Mouse (Mus musculus) heart, embryonic 12.5 days (tissue): Measurements from ENCODE around the gene Pou2f1. TPM values are rescaled to one million over a fixed set of nuclear protein-coding genes. Genes with fewer than 3 reads are reported as not detected.
A peak's percentile ranks its signal among the peaks of the same experiment; 100 is the strongest.
"Not testable (repeated sequence)": the region's sequence is repeated elsewhere in the genome, so short reads cannot be mapped to it uniquely, and the experiment has no call there.

Experiments
- ATAC-seq: fragments of 200-750 bp; cut with Nextera tagmentation; 2 replicates; pipeline ENCODE4 v1.8.0; 2017; ENCODE audit warnings: moderate TSS enrichment, moderate library complexity; ENCODE audit not compliant: insufficient number of reproducible peaks, low FRiP score
- H3K27ac ChIP-seq: fragments of 300-500 bp; sonication (generic); 2 replicates; pipeline ENCODE4 v1.5.1; 2016; ENCODE audit warnings: mild to moderate bottlenecking, moderate library complexity; ENCODE audit not compliant: poor library complexity, severe bottlenecking
- H3K27me3 ChIP-seq: fragments of 300-500 bp; sonication (generic); replicated peaks from 2 replicates; pipeline ENCODE4 v1.6.1; 2016; ENCODE audit warnings: mild to moderate bottlenecking, moderate library complexity
- H3K36me3 ChIP-seq: fragments of 300-500 bp; sonication (generic); 2 replicates; pipeline ENCODE4 v1.6.1; 2016; ENCODE audit warnings: mild to moderate bottlenecking, moderate library complexity
- H3K4me1 ChIP-seq: fragments of 300-500 bp; sonication (generic); replicated peaks from 2 replicates; pipeline ENCODE4 v1.6.1; 2016; ENCODE audit warnings: mild to moderate bottlenecking
- H3K4me2 ChIP-seq: fragments of 300-500 bp; sonication (generic); 2 replicates; pipeline ENCODE4 v1.6.1; 2016; ENCODE audit warnings: mild to moderate bottlenecking, moderate library complexity
- H3K4me3 ChIP-seq: fragments of 300-500 bp; sonication (generic); 2 replicates; pipeline ENCODE4 v1.5.1; 2016; ENCODE audit warnings: mild to moderate bottlenecking
- H3K9ac ChIP-seq: fragments of 300-500 bp; sonication (generic); 2 replicates; pipeline ENCODE4 v1.6.1; 2016; ENCODE audit warnings: mild to moderate bottlenecking, moderate library complexity
- H3K9me3 ChIP-seq: fragments of 300-500 bp; sonication (generic); replicated peaks from 2 replicates; pipeline ENCODE4 v1.6.1; 2016; ENCODE audit warnings: mild to moderate bottlenecking, moderate library complexity
- WGBS: fragments of 180-500 bp; shearing (Covaris S2); methylation state at CpG from one replicate; pipeline ENCODE4 v1.1.7; 2016; 5-methylcytosine and 5-hydroxymethylcytosine counted together
- polyA plus RNA-seq: library from polyadenylated mRNA; unstranded; fragments of >200 nt; fragmentation: Nextera tagmentation; extraction: Ambion mirVana; gene quantifications from 2 replicates; pipeline ENCODE4 v1.2.1, GENCODE M21; 2016

Gene Pou2f1
- polyA plus RNA-seq, 1 experiment from 2014 or later: 11.9 TPM

DNA sequence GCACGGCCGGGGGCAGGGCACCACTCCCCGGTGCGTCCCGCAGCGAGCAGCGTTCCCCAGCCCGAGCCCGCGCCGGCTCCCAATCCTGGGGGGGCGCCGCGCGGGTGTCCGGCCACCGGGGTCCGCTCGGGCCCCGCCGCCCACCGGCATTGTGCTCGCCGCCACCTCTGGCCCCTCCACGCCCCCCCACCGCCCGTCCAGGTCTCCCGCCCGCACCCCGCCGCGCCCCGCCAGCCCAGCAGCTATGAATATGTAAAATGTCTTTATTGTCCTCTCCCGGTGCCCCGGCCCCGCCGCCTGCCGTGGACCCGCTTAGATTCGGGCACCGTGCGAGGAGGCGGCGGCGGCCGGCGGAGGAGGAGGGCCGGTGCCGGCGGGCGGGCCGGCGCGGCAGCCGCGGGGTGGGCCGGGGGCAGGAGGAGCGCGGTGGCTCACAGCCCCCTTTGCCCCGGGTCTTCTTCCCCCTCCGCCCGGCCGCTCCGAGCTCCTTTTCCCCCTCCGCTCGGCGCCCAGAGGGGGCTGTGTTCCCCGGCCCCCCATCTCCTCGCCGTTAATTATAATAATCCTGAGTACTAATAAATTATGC, 481 bp downstream of the Pou2f1 start:
- no peaks in the 10 kb centered on the region for H3K27me3 ChIP-seq
- H3K9me3 ChIP-seq: no peaks in the 10 kb centered on the region
- 1% methylated on average over 54 of the region's 70 CpGs for WGBS
- peaks cover 18% of the 10 kb centered on the region for H3K4me1 ChIP-seq
- peak overlapping the region; percentile 91 for H3K9ac ChIP-seq
- H3K36me3 ChIP-seq: no peaks in the 10 kb centered on the region
- ATAC-seq: peak; percentile 62
- H3K4me2 ChIP-seq: peak overlapping the region; percentile 93
- peak overlapping the region; percentile 86 for H3K4me3 ChIP-seq
- peak overlapping the region; percentile 92 for H3K27ac ChIP-seq

GRCm38 (mm10) chr1:166001121-166001903, 1.2 kb downstream of the Pou2f1 start:
- Histone ChIP-seq H3K4me2 (peak overlapping the region; percentile 93), H3K9me3 (no peaks in the 10 kb centered on the region), H3K9ac (peak overlapping the region; percentile 91), H3K4me3 (peak overlapping the region; percentile 86), H3K27ac (peak overlapping the region; percentile 92), H3K4me1 (peaks cover 18% of the 10 kb centered on the region), H3K27me3 (no peaks in the 10 kb centered on the region), H3K36me3 (no peaks in the 10 kb centered on the region)
- WGBS: 3% methylated on average over 48 of the region's 48 CpGs
- ATAC-seq: no peak

GRCm38 (mm10) chr1:166000601-166001120, 1.8 kb downstream of the Pou2f1 start:
- peak overlapping the region; percentile 93 for H3K4me2 ChIP-seq
- H3K9me3 ChIP-seq: no peaks in the 10 kb centered on the region
- H3K36me3 ChIP-seq: no peaks in the 10 kb centered on the region
- peaks cover 24% of the 10 kb centered on the region for H3K4me1 ChIP-seq
- no peaks in the 10 kb centered on the region for H3K27me3 ChIP-seq
- no peak for ATAC-seq
- 20% methylated on average over 7 of the region's 7 CpGs for WGBS
- H3K4me3 ChIP-seq: peak overlapping the region; percentile 86
- peak overlapping the region; percentile 91 for H3K9ac ChIP-seq
- H3K27ac ChIP-seq: peak overlapping the region; percentile 92; the same call in 1 of the 2 replicates

DNA sequence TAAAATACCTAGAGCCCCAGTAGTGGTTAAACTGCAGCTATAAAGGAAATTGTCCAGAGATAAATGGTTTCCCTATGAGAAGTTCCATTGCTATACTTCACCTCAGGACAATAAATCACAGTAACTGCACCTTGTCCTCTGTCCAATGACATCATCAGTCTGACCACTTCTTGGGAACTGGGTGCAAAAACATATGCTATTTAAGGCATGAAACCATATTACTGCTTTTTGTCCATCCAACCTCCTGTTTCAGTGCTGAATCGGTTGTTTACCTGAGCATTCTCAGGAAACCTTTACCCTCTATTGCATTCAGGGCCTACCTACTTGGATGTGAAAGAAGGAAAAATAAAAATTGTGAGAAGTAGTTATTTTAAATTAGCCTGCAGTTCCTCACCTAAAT, 2.8 kb downstream of the Pou2f1 start:
- Histone ChIP-seq H3K9me3 (no peaks in the 10 kb centered on the region), H3K36me3 (no peaks in the 10 kb centered on the region), H3K4me3 (no peak overlapping the region), H3K4me2 (no peak overlapping the region), H3K4me1 (peaks cover 26% of the 10 kb centered on the region), H3K27me3 (no peaks in the 10 kb centered on the region), H3K9ac (no peak overlapping the region), H3K27ac (no peak overlapping the region)
- ATAC-seq: no peak
- WGBS: 81% methylated on average over 1 of the region's 1 CpGs

GRCm38 (mm10) chr1:165995661-165996055, 6.8 kb downstream of the Pou2f1 start:
- H3K9me3 ChIP-seq: no peaks in the 10 kb centered on the region
- 91% methylated on average over 7 of the region's 7 CpGs for WGBS
- H3K9ac ChIP-seq: no peak overlapping the region
- H3K4me1 ChIP-seq: peaks cover 41% of the 10 kb centered on the region
- no peaks in the 10 kb centered on the region for H3K27me3 ChIP-seq
- H3K4me2 ChIP-seq: no peak overlapping the region
- no peak overlapping the region for H3K4me3 ChIP-seq
- ATAC-seq: no peak
- H3K27ac ChIP-seq: no peak overlapping the region
- no peaks in the 10 kb centered on the region for H3K36me3 ChIP-seq

DNA sequence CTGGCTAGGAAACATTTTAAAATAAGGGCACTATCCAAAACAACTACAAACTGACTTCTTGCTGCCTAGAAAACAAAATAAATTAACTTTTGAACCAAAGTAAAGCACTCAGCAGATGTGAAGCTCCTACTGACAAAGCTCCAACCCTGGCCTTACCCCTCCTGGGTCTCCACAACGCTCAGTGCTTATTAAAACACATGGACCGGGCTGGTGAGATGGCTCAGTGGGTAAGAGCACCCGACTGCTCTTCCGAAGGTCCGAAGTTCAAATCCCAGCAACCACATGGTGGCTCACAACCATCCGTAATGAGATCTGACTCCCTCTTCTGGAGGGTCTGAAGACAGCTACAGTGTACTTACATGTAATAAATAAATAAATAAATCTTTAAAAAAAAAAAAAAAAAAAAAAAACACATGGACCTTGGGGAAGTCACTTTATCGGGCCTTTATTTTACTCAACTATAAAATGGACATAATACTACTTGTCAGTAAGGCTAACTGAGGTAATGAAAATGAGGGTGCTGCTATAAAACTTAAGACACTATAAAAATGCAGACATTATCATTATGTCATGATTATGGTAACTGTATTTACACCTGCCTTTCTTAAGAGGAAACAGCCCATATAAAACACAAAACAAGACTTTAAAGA, 7.3 kb downstream of the Pou2f1 start:
- peaks cover 35% of the 10 kb centered on the region for H3K4me1 ChIP-seq
- H3K36me3 ChIP-seq, H3K9ac ChIP-seq, ATAC-seq, H3K27me3 ChIP-seq, H3K9me3 ChIP-seq, H3K4me2 ChIP-seq, H3K4me3 ChIP-seq, H3K27ac ChIP-seq: not testable (repeated sequence)
- 87% methylated on average over 7 of the region's 7 CpGs for WGBS

DNA sequence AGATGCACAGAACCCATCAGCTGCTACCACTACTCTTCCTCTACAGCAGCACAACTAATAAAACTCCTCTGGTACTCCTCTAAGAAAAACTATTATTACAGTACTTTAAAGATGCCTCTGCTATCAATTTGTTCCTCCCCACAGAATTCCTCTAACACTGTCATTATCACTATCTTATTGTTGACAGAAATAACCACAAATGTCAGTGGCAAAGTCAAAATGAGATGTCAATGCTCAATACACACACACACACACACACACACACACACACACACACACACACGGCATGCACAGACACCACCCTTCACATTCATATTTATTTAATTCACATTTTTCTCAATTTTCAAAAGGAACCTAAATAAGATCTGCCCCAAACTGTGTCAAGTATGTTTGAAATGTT, 8.2 kb downstream of the Pou2f1 start:
- Histone ChIP-seq H3K9ac (no peak overlapping the region), H3K4me1 (peaks cover 32% of the 10 kb centered on the region), H3K9me3 (no peaks in the 10 kb centered on the region), H3K36me3 (no peaks in the 10 kb centered on the region), H3K4me2 (no peak overlapping the region), H3K27me3 (no peaks in the 10 kb centered on the region), H3K27ac (no peak overlapping the region), H3K4me3 (no peak overlapping the region)
- WGBS: 61% methylated on average over 1 of the region's 1 CpGs
- ATAC-seq: no peak

DNA sequence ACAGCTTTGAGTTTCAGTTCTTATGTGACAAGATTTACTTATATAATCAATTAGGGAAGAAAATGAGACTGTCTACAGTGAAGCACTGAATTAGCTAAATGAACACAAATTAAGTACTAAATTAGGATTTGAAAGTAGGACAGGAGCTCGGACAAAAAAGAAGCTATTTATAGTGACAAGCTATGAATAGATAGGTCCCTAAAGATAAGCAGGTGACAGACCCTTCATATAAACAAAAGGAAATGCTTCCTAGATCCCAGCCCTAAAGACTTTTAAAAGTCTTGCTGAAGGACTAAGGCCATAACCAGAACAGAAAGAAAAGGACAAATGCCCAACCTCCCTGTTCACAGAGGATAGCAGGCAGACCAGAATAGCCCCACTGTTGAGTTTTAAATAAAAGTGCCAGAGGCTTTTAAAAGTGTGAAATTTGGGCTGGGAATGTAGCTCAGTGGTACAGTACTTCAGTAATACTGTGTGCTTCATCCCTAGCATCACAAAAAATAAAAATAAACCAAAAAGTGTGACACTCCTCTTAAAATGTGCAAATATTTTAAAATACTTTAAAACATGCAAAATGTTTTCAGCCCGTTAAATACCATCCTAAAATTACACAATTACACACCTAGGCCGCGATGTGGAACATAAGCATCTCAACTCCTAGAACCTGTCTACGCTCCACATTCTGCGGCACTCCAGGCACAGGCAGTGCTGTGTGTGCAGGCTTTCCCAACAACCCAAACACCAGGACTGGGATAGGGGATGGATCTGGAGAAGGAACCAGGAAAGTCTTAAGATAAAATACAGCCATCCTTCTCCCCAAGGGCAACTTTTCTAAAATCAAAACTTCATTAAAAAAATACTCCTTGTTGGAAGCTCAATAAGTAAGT, 9.0 kb downstream of the Pou2f1 start:
- no peaks in the 10 kb centered on the region for H3K36me3 ChIP-seq
- no peak for ATAC-seq
- H3K27ac ChIP-seq: peak overlapping the region; percentile 54
- no peak overlapping the region for H3K4me3 ChIP-seq
- H3K4me1 ChIP-seq: peaks cover 31% of the 10 kb centered on the region
- 0 out of 2 replicates have a peak overlapping the region, but pooled peaks have one; percentile 29 for H3K4me2 ChIP-seq
- H3K9me3 ChIP-seq: no peaks in the 10 kb centered on the region
- no peak overlapping the region for H3K9ac ChIP-seq
- 53% methylated on average over 6 of the region's 6 CpGs for WGBS
- H3K27me3 ChIP-seq: no peaks in the 10 kb centered on the region

DNA sequence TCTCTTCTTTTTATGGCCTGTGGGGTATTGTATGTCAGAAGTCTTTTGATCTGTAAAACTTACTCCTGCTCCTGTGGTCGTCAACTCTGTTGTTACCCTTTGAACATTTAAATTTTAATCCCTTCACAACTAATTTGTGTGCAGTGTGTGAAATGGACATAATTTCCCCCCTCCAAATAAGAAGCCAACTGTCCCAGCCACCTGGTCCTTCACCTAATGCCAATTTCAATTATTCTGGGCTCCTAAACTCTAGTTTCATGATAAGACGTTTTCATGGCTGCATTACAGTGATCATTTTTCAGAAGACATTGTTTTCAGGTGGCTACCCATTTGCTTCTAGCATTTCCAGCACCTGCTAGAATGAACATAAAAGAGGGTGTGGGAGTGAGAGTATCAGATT, 13.9 kb downstream of the Pou2f1 start:
- Histone ChIP-seq H3K36me3 (no peaks in the 10 kb centered on the region), H3K9ac (no peak overlapping the region), H3K4me2 (no peak overlapping the region), H3K4me3 (no peak overlapping the region), H3K4me1 (peaks cover 23% of the 10 kb centered on the region), H3K27me3 (no peaks in the 10 kb centered on the region), H3K27ac (no peak overlapping the region), H3K9me3 (no peaks in the 10 kb centered on the region)
- 87% methylated on average over 2 of the region's 2 CpGs for WGBS
- no peak for ATAC-seq

GRCm38 (mm10) chr1:165988072-165988471, 14.4 kb downstream of the Pou2f1 start:
- H3K4me2 ChIP-seq: no peak overlapping the region
- WGBS: 88% methylated on average over 2 of the region's 2 CpGs
- no peaks in the 10 kb centered on the region for H3K27me3 ChIP-seq
- H3K4me1 ChIP-seq: peaks cover 21% of the 10 kb centered on the region
- no peak overlapping the region for H3K9ac ChIP-seq
- ATAC-seq: no peak
- no peak overlapping the region for H3K27ac ChIP-seq
- H3K36me3 ChIP-seq: no peaks in the 10 kb centered on the region
- H3K4me3 ChIP-seq: no peak overlapping the region
- no peaks in the 10 kb centered on the region for H3K9me3 ChIP-seq
